Comparison of ENCODE assay signal across 9 mouse cellular contexts in the genomic region with DNA sequence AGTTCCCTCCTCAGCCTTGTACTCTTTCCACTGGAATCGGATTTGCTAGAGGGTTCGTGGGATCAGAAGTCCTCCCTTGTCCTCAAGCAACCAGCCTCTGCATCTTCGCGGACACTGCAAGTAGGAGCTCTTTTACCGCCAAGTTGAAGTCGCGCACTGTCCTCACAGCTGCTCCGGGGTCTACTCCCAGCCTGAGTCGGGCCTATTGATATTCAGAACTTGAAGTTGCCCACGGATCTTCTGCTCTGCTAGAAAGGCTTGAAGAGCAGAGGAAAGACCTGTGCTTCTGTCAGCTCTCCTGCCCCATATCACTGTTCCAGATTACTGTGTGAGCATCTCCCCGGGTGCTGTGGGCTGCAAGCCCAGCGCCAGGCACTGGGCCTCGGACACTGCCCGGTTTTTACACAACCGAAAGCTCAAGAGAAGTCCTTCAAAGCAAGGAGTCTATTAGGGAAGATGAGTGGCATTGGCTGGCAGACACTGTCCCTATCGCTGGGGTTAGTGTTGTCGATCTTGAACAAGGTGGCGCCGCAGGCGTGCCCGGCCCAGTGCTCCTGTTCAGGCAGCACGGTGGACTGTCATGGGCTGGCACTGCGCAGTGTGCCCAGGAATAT. TPM values are rescaled to one million over a fixed set of nuclear protein-coding genes. Genes with fewer than 3 reads are reported as not detected.
A peak's percentile ranks its signal among the peaks of the same experiment; 100 is the strongest.
DNase-seq lines count a peak whose midpoint lies in the region; ATAC-seq and TF ChIP-seq lines count a peak whose summit lies in the region.
"Had no signal": no experiment of that assay in that cellular context is flagged by ENCODE, and none has a peak within 500 bp of the region (broad histone marks: within the 10 kb centered on the region; RNA-seq: fewer than 3 reads in every experiment).

No protein-coding gene starts in this region.

- TF ChIP-seq EP300 in liver, postnatal 0 days (IDR thresholded peaks at IDR 0.05; ENCODE audit: low read depth) = no peak

- H3K27me3 ChIP-seq in forebrain, embryonic 12.5 days = peaks cover 21% of the 10 kb centered on the region
- H3K27me3 ChIP-seq in intestine, embryonic 15.5 days (replicated peaks) = peaks cover 29% of the 10 kb centered on the region
- peaks cover 50% of the 10 kb centered on the region for H3K27me3 ChIP-seq in liver, postnatal 0 days (ENCODE audit: insufficient read depth, low read length)
- H3K27me3 ChIP-seq in stomach, embryonic 14.5 days (ENCODE audit: control insufficient read depth, insufficient read depth, low read length) = no peaks in the 10 kb centered on the region

- no peak overlapping the region for H3K27ac ChIP-seq in forebrain, embryonic 12.5 days
- H3K27ac ChIP-seq in intestine, embryonic 15.5 days = no peak overlapping the region
- no peak overlapping the region for H3K27ac ChIP-seq in liver, postnatal 0 days (ENCODE audit: low read depth)
- H3K27ac ChIP-seq in stomach, embryonic 14.5 days (ENCODE audit: low read length) = no peak overlapping the region
- H3K27ac ChIP-seq: macrophage had no signal

- H3K9me3 ChIP-seq in forebrain, embryonic 12.5 days = no peaks in the 10 kb centered on the region
- no peaks in the 10 kb centered on the region for H3K9me3 ChIP-seq in intestine, embryonic 15.5 days
- H3K9me3 ChIP-seq in liver, postnatal 0 days (ENCODE audit: low read length) = no peaks in the 10 kb centered on the region
- no peaks in the 10 kb centered on the region for H3K9me3 ChIP-seq in stomach, embryonic 14.5 days (ENCODE audit: control insufficient read depth, low read depth, low read length)

- no peak for TF ChIP-seq CTCF in liver, postnatal 0 days (IDR thresholded peaks at IDR 0.05; ENCODE audit: low read depth)

- H3K36me3 ChIP-seq in forebrain, embryonic 12.5 days (replicated peaks) = no peaks in the 10 kb centered on the region
- H3K36me3 ChIP-seq in intestine, embryonic 15.5 days = no peaks in the 10 kb centered on the region
- no peaks in the 10 kb centered on the region for H3K36me3 ChIP-seq in liver, postnatal 0 days (replicated peaks; ENCODE audit: insufficient read depth, low read length)
- no peaks in the 10 kb centered on the region for H3K36me3 ChIP-seq in stomach, embryonic 14.5 days (ENCODE audit: control insufficient read depth, insufficient read depth, low read length)

- 2% methylated on average over 23 of the region's 23 CpGs for WGBS in forebrain, embryonic 12.5 days
- WGBS in intestine, embryonic 15.5 days = 7% methylated on average over 23 of the region's 23 CpGs
- 2% methylated on average over 23 of the region's 23 CpGs for WGBS in liver, postnatal 0 days (ENCODE audit: insufficient replicate concordance)
- WGBS in stomach, embryonic 14.5 days = 2% methylated on average over 23 of the region's 23 CpGs

- peak overlapping the region; percentile 98 for H3K4me2 ChIP-seq in forebrain, embryonic 12.5 days
- H3K4me2 ChIP-seq in intestine, embryonic 15.5 days (replicated peaks) = peak overlapping the region; percentile 94
- H3K4me2 ChIP-seq in liver, postnatal 0 days (ENCODE audit: low read depth, low read length) = peak overlapping the region; percentile 91
- peak overlapping the region; percentile 70 for H3K4me2 ChIP-seq in stomach, embryonic 14.5 days (replicated peaks; ENCODE audit: low read depth, low read length)

- peaks cover 40% of the 10 kb centered on the region for H3K4me1 ChIP-seq in forebrain, embryonic 12.5 days
- peaks cover 26% of the 10 kb centered on the region for H3K4me1 ChIP-seq in intestine, embryonic 15.5 days (replicated peaks)
- H3K4me1 ChIP-seq in liver, postnatal 0 days (ENCODE audit: insufficient read depth) = peaks cover 9% of the 10 kb centered on the region; the same call in 1 of the 2 replicates
- H3K4me1 ChIP-seq in stomach, embryonic 14.5 days (ENCODE audit: control insufficient read depth, insufficient read depth, low read length) = peaks cover 10% of the 10 kb centered on the region; the same call in 1 of the 2 replicates

- H3K9ac ChIP-seq in forebrain, embryonic 12.5 days = peak overlapping the region; percentile 74
- peak overlapping the region; percentile 60 for H3K9ac ChIP-seq in intestine, embryonic 15.5 days
- H3K9ac ChIP-seq in liver, postnatal 0 days (replicated peaks) = no peak overlapping the region
- peak overlapping the region; percentile 61 for H3K9ac ChIP-seq in stomach, embryonic 14.5 days (replicated peaks; ENCODE audit: low read depth, low read length)

- ATAC-seq in forebrain, embryonic 12.5 days (ENCODE audit: low FRiP score) = 0 out of 2 replicates have a peak, but pooled peaks have one; percentile 7
- peak; percentile 1; the same call in 1 of the 2 replicates for ATAC-seq in intestine, embryonic 15.5 days
- no peak for ATAC-seq in liver, postnatal 0 days
- ATAC-seq in stomach, embryonic 14.5 days (ENCODE audit: insufficient number of reproducible peaks, insufficient read depth, low FRiP score, low read depth) = no peak

- H3K4me3 ChIP-seq in forebrain, embryonic 12.5 days (replicated peaks) = peak overlapping the region; percentile 73
- H3K4me3 ChIP-seq in intestine, embryonic 15.5 days (replicated peaks) = peak overlapping the region; percentile 64
- peak overlapping the region; percentile 60 for H3K4me3 ChIP-seq in liver, postnatal 0 days (ENCODE audit: low read depth, low read length)
- peak overlapping the region; percentile 67 for H3K4me3 ChIP-seq in stomach, embryonic 14.5 days (ENCODE audit: low read depth, low read length)

- peak; percentile 7 for DNase-seq in adrenal gland, postnatal 10 days
- no peak for DNase-seq in adrenal gland, adult 18-20 months (ENCODE audit: low spot score in 2 of 2)
- peak; percentile 53 for DNase-seq in 3T3-L1 (ENCODE audit: low read depth, low spot score)
- no peak for DNase-seq in liver, postnatal 0 days
- no peak for DNase-seq in ovary, postnatal 36 days (ENCODE audit: low spot score)

RNA-seq across cellular contexts. Expression of a gene that starts 1.8 kb away (rescaled TPM):
- 10 to 100 TPM; 10.8 to 22.4 TPM for total RNA-seq in adrenal gland, postnatal 10 days (2021)
- 10 to 100 TPM in 1 of 2 experiments, 1 to 10 TPM in 1; 9.4 to 16.0 TPM for total RNA-seq in adrenal gland, adult 18-20 months (2021)
- polyA plus RNA-seq in forebrain, embryonic 12.5 days (2016; fragmentation: Nextera tagmentation; extraction: Ambion mirVana) = 34.0 and 35.5 TPM in 2 replicates
- polyA plus RNA-seq in intestine, embryonic 15.5 days (2015; fragmentation: Nextera tagmentation; extraction: Ambion mirVana) = 22.1 and 24.0 TPM in 2 replicates
- 0.23 and 0.47 TPM in 2 replicates for polyA plus RNA-seq in liver, postnatal 0 days (2015; fragmentation: Nextera tagmentation; extraction: Ambion mirVana)
- 42.7 and 48.7 TPM in 2 replicates for polyA plus RNA-seq in stomach, embryonic 14.5 days (2014; fragmentation: Nextera tagmentation; extraction: Ambion mirVana)
- polyA plus RNA-seq: macrophage had no signal

Comparison
In these comparisons a context has a peak if more than half of its experiments do, and no peak if none do; other contexts are left out.
1. DNase-seq: peak in adrenal gland, postnatal 10 days (single experiment) and 3T3-L1 (single experiment); none in adrenal gland, adult 18-20 months (0 of 2), liver, postnatal 0 days (single experiment) and ovary, postnatal 36 days (single experiment).
2. ATAC-seq: peak in forebrain, embryonic 12.5 days (single experiment) and intestine, embryonic 15.5 days (single experiment); none in liver, postnatal 0 days (single experiment) and stomach, embryonic 14.5 days (single experiment).
3. RNA of a gene that starts 1.8 kb away (polyA plus RNA-seq): 42.7 to 48.7 TPM in stomach, embryonic 14.5 days, 34.0 to 35.5 TPM in forebrain, embryonic 12.5 days and 22.1 to 24.0 TPM in intestine, embryonic 15.5 days; 0.23 to 0.47 TPM in liver, postnatal 0 days; every median in the first group is over 10 times any median in the second.
4. Peak in every context shown above with its lines, with median percentiles within 50 percentile points of each other: H3K4me2 ChIP-seq and H3K4me3 ChIP-seq.